Mouse (Mus musculus) limb, embryonic 14.5 days (tissue): ENCODE data around the gene Acox1. TPM values are rescaled to one million over a fixed set of nuclear protein-coding genes. Genes with fewer than 3 reads are reported as not detected.

Experiments
- ATAC-seq: fragments of 200-750 bp; cut with Nextera tagmentation; 2 replicates; pipeline ENCODE4 v1.8.0; 2017; ENCODE audit warnings: low read depth, moderate number of reproducible peaks, moderate TSS enrichment; ENCODE audit not compliant: low FRiP score
- DNase-seq: peaks from one replicate; pipeline ENCODE4 v3.0.0-alpha.2; 2015; ENCODE audit warnings: low spot score
- H3K27ac ChIP-seq: fragments of 300-500 bp; sonication (generic); replicated peaks from 2 replicates; pipeline ENCODE4 v1.5.1; 2014; ENCODE audit warnings: low read depth, mild to moderate bottlenecking, low read length, moderate library complexity, mixed read lengths
- H3K27me3 ChIP-seq: fragments of 300-500 bp; sonication (generic); 2 replicates; pipeline ENCODE4 v1.6.1; 2014; ENCODE audit warnings: low read length, mixed read lengths; ENCODE audit not compliant: control insufficient read depth, insufficient read depth
- H3K36me3 ChIP-seq: fragments of 300-500 bp; sonication (generic); 2 replicates; pipeline ENCODE4 v1.6.1; 2014; ENCODE audit warnings: mild to moderate bottlenecking, low read length, moderate library complexity, mixed read lengths; ENCODE audit not compliant: control insufficient read depth, insufficient read depth
- H3K4me1 ChIP-seq: fragments of 300-500 bp; sonication (generic); 2 replicates; pipeline ENCODE4 v1.6.1; 2014; ENCODE audit warnings: antibody characterized with exemption, low read length, mixed read lengths; ENCODE audit not compliant: control insufficient read depth, insufficient read depth
- H3K4me2 ChIP-seq: fragments of 300-500 bp; sonication (generic); replicated peaks from 2 replicates; pipeline ENCODE4 v1.6.1; 2014; ENCODE audit warnings: low read depth, mild to moderate bottlenecking, low read length, moderate library complexity; ENCODE audit not compliant: severe bottlenecking
- H3K4me3 ChIP-seq: fragments of 300-500 bp; sonication (generic); replicated peaks from 2 replicates; pipeline ENCODE4 v1.5.1; 2014; ENCODE audit warnings: low read length
- H3K9ac ChIP-seq: fragments of 300-500 bp; sonication (generic); 2 replicates; pipeline ENCODE4 v1.6.1; 2014; ENCODE audit warnings: mild to moderate bottlenecking, low read depth, low read length, moderate library complexity; ENCODE audit not compliant: severe bottlenecking
- H3K9me3 ChIP-seq: fragments of 300-500 bp; sonication (generic); 2 replicates; pipeline ENCODE4 v1.6.1; 2016; ENCODE audit warnings: low read length; ENCODE audit not compliant: control insufficient read depth
- POLR2A ChIP-seq: fragments of 200-500 bp; IDR thresholded peaks from 2 replicates; pipeline ENCODE4 v1.8.0; 2012; ENCODE audit warnings: inconsistent platforms, mild to moderate bottlenecking, moderate library complexity, borderline replicate concordance; ENCODE audit not compliant: insufficient read depth, insufficient read length; ENCODE audit errors: extremely low read depth
- WGBS: fragments of 180-500 bp; shearing (Covaris S2); extraction: QIAGEN DNeasy Blood & Tissue Kit; methylation state at CpG from one replicate; pipeline ENCODE4 v1.1.7; 2014; 5-methylcytosine and 5-hydroxymethylcytosine counted together
- polyA plus RNA-seq, 2 experiments: library from polyadenylated mRNA; depleted of rRNA in 1 of 2; stranded (reverse) in 1 of 2; unstranded in 1 of 2; fragments of >200 nt; fragmentation: Nextera tagmentation in 1 of 2; extraction: Ambion mirVana in 1 of 2; gene quantifications; 2 replicates each; pipeline versions ENCODE4 v1.2.1 to v1.2.3; 2012 to 2014

The Acox1 gene
- polyA plus RNA-seq, 2 experiments = 26.3 to 38.1 TPM

GRCm38 (mm10) chr11:116222740-116223059, 23.9 kb upstream of the Acox1 start:
- Histone ChIP-seq H3K4me2 (peak overlapping the region; percentile 65), H3K4me1 (peaks cover 24% of the 10 kb centered on the region), H3K36me3 (no peaks in the 10 kb centered on the region), H3K4me3 (peak overlapping the region; percentile 38), H3K9me3 (peaks cover 7% of the 10 kb centered on the region; the same call in 1 of the 2 replicates), H3K27me3 (peaks cover 18% of the 10 kb centered on the region), H3K27ac (peak overlapping the region; percentile 33; the same call in 1 of the 2 replicates), H3K9ac (peak overlapping the region; percentile 49)
- ATAC-seq (no peak), DNase-seq (no peak)
- WGBS = 15% methylated on average over 22 of the region's 23 CpGs
- no peak for TF ChIP-seq POLR2A

- 16% methylated on average over 50 of the region's 53 CpGs for WGBS
- no peaks in the 10 kb centered on the region for H3K36me3 ChIP-seq
- 0 out of 2 replicates have a peak, but pooled peaks have one; percentile 40 for TF ChIP-seq POLR2A
- peaks cover 24% of the 10 kb centered on the region for H3K4me1 ChIP-seq
- H3K27ac ChIP-seq = 0 out of 2 replicates have a peak overlapping the region, but pooled peaks have one; percentile 33
- peaks cover 18% of the 10 kb centered on the region for H3K27me3 ChIP-seq
- ATAC-seq (no peak), DNase-seq (no peak)
- H3K9me3 ChIP-seq = peaks cover 7% of the 10 kb centered on the region; the same call in 1 of the 2 replicates
- H3K4me3 ChIP-seq = peak overlapping the region; percentile 38
- peak overlapping the region; percentile 65 for H3K4me2 ChIP-seq
- H3K9ac ChIP-seq = peak overlapping the region; percentile 49
Observed at GRCm38 (mm10) chr11:116221931-116222739, 23.3 kb upstream of the Acox1 start.

- H3K27ac ChIP-seq = no peak overlapping the region
- no peak for ATAC-seq
- TF ChIP-seq POLR2A = no peak
Observed at GRCm38 (mm10) chr11:116219885-116220284, 21.0 kb upstream of the Acox1 start.

GRCm38 (mm10) chr11:116218737-116219400, 20.0 kb upstream of the Acox1 start:
- peak overlapping the region; percentile 63 for H3K27ac ChIP-seq
- no peak overlapping the region for H3K4me3 ChIP-seq
- peaks cover 7% of the 10 kb centered on the region; the same call in 1 of the 2 replicates for H3K9me3 ChIP-seq
- no peaks in the 10 kb centered on the region for H3K36me3 ChIP-seq
- no peak for TF ChIP-seq POLR2A
- peak; percentile 88 for DNase-seq
- H3K27me3 ChIP-seq = peaks cover 16% of the 10 kb centered on the region
- no peak overlapping the region for H3K4me2 ChIP-seq
- H3K9ac ChIP-seq = no peak overlapping the region
- 50% methylated on average over 7 of the region's 7 CpGs for WGBS
- peaks cover 24% of the 10 kb centered on the region for H3K4me1 ChIP-seq
- peak; percentile 74 for ATAC-seq

More at GRCm38 (mm10) chr11:116219885-116220284, 21.0 kb upstream of the Acox1 start:
- no peaks in the 10 kb centered on the region for H3K36me3 ChIP-seq
- peak; percentile 55 for DNase-seq
- H3K27me3 ChIP-seq = peaks cover 18% of the 10 kb centered on the region
- 28% methylated on average over 4 of the region's 4 CpGs for WGBS
- peaks cover 7% of the 10 kb centered on the region; the same call in 1 of the 2 replicates for H3K9me3 ChIP-seq
- H3K4me2 ChIP-seq = no peak overlapping the region
- peaks cover 24% of the 10 kb centered on the region for H3K4me1 ChIP-seq
- H3K4me3 ChIP-seq = no peak overlapping the region
- no peak overlapping the region for H3K9ac ChIP-seq

GRCm38 (mm10) chr11:116218263-116218662, 19.4 kb upstream of the Acox1 start:
- peaks cover 7% of the 10 kb centered on the region; the same call in 1 of the 2 replicates for H3K9me3 ChIP-seq
- ATAC-seq (no peak), DNase-seq (no peak)
- peaks cover 10% of the 10 kb centered on the region for H3K27me3 ChIP-seq
- no peak overlapping the region for H3K4me2 ChIP-seq
- peaks cover 24% of the 10 kb centered on the region for H3K4me1 ChIP-seq
- no peak for TF ChIP-seq POLR2A
- WGBS = 85% methylated on average over 2 of the region's 2 CpGs
- H3K4me3 ChIP-seq = no peak overlapping the region
- no peaks in the 10 kb centered on the region for H3K36me3 ChIP-seq
- no peak overlapping the region for H3K9ac ChIP-seq
- H3K27ac ChIP-seq = peak overlapping the region; percentile 63
